Mouse (Mus musculus): ENCODE results near the gene Notch1.

GRCm38 (mm10) chr2:26460097-26460646 is 56.3 kb downstream of the Notch1 start:
- TF ChIP-seq GATA1 (IDR thresholded peaks at IDR 0.05; ENCODE audit: borderline replicate concordance, low read length) (no peak), CTCF (IDR thresholded peaks at IDR 0.05; ENCODE audit: low read depth, low read length) (no peak), GATA2 (IDR thresholded peaks at IDR 0.05; ENCODE audit: borderline replicate concordance, low read depth, low read length) (no peak), TAL1 (conservative IDR thresholded peaks at IDR 0.05; ENCODE audit: low read depth, low read length) (no peak)
